Mouse (Mus musculus) hindbrain, postnatal 0 days (tissue): Measurements from ENCODE around the gene Phyhd1. TPM values are rescaled to one million over a fixed set of nuclear protein-coding genes. Genes with fewer than 3 reads are reported as not detected.

Source experiments
- ATAC-seq: fragments of 200-750 bp; cut with Nextera tagmentation; 2 replicates; pipeline ENCODE4 v1.8.0; 2017; ENCODE audit warnings: mild to moderate bottlenecking, moderate TSS enrichment, moderate library complexity
- DNase-seq: peaks from one replicate; pipeline ENCODE4 v3.0.0-alpha.2; 2015; ENCODE audit warnings: low spot score
- H3K27ac ChIP-seq: fragments of 300-500 bp; sonication (generic); 2 replicates; pipeline ENCODE4 v1.5.1; 2014; ENCODE audit warnings: mild to moderate bottlenecking
- H3K27me3 ChIP-seq: fragments of 300-500 bp; sonication (generic); 2 replicates; pipeline ENCODE4 v1.6.1; 2014; ENCODE audit warnings: low read length, mixed read lengths; ENCODE audit not compliant: insufficient read depth
- H3K36me3 ChIP-seq: fragments of 300-500 bp; sonication (generic); 2 replicates; pipeline ENCODE4 v1.6.1; 2014; ENCODE audit warnings: low read length, mixed read lengths; ENCODE audit not compliant: insufficient read depth
- H3K4me1 ChIP-seq: fragments of 300-500 bp; sonication (generic); 2 replicates; pipeline ENCODE4 v1.6.1; 2014; ENCODE audit warnings: antibody characterized with exemption, low read length, mixed read lengths; ENCODE audit not compliant: insufficient read depth
- H3K4me2 ChIP-seq: fragments of 300-500 bp; sonication (generic); 2 replicates; pipeline ENCODE4 v1.6.1; 2014; ENCODE audit warnings: low read depth, mild to moderate bottlenecking, low read length, moderate library complexity, mixed read lengths
- H3K4me3 ChIP-seq: fragments of 300-500 bp; sonication (generic); 2 replicates; pipeline ENCODE4 v1.5.1; 2014; ENCODE audit warnings: low read length
- H3K9ac ChIP-seq: fragments of 300-500 bp; sonication (generic); replicated peaks from 2 replicates; pipeline ENCODE4 v1.6.1; 2014; ENCODE audit warnings: mild to moderate bottlenecking, low read length, moderate library complexity, mixed read lengths
- H3K9me3 ChIP-seq: fragments of 300-500 bp; sonication (generic); 2 replicates; pipeline ENCODE4 v1.6.1; 2016; ENCODE audit warnings: low read length, mixed read lengths
- CTCF ChIP-seq: IDR thresholded peaks from 2 replicates; pipeline ENCODE4 v1.5.1; 2016; ENCODE audit warnings: antibody characterized with exemption, control low read depth, low read depth
- WGBS: fragments of 180-500 bp; shearing (Covaris S2); extraction: QIAGEN DNeasy Blood & Tissue Kit; methylation state at CpG from one replicate; pipeline ENCODE4 v1.1.7; 2014; 5-methylcytosine and 5-hydroxymethylcytosine counted together
- polyA plus RNA-seq: library from polyadenylated mRNA; unstranded; fragments of >200 nt; fragmentation: Nextera tagmentation; extraction: Ambion mirVana; gene quantifications from 2 replicates; pipeline ENCODE4 v1.2.1, GENCODE M21; 2015
- total RNA-seq: library from RNA; depleted of rRNA; stranded (reverse); fragments of >200 nt; gene quantifications from 2 replicates; pipeline ENCODE4 v1.2.3, GENCODE M21; 2014; rRNA removed

Gene Phyhd1
- total RNA-seq (5.6 and 8.9 TPM in 2 replicates), polyA plus RNA-seq (6.2 and 7.4 TPM in 2 replicates)

DNA sequence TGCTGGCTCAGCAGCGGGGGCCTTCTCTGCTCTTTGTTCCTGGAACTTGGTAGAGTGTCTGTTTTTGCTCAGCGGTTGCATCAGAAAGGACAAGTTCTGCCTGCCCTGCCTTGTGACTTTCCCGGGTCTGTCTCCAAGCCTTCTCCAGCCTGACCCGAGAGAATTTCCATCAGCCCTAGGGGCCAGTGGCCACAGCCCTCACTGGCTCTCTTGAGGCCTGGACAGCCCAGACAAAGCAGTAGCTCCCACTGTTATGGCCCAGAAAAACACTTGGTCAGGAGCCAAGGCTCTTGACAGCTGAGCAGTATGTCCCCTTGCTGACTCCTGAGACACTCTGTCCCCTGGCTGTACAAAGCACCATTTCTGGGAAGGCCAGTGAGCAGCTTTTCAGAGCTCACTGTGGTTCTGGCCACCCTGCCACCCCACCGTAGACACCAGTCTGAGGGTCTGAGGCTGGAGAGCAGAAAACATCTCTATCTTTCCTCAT lies at the start of gene Phyhd1:
Gene Phyhd1 (plus strand): TSS at position 437 of the 487 bp plus-strand sequence.
- Histone ChIP-seq H3K27me3 (no peaks in the 10 kb centered on the region), H3K9ac (peak within 1 kb of the TSS; percentile 37; the same call in 1 of the 2 replicates), H3K4me3 (no peak within 1 kb of the TSS), H3K36me3 (peaks cover 21% of the 10 kb centered on the region; the same call in 1 of the 2 replicates), H3K4me2 (no peak within 1 kb of the TSS), H3K4me1 (peaks cover 26% of the 10 kb centered on the region), H3K9me3 (no peaks in the 10 kb centered on the region), H3K27ac (peak within 1 kb of the TSS; percentile 86)
- 0 out of 2 replicates have a peak, but pooled peaks have one; percentile 13 for TF ChIP-seq CTCF
- ATAC-seq: peak; percentile 76
- 21% methylated on average over 5 of the region's 5 CpGs for WGBS
- DNase-seq: peak; percentile 87

DNA sequence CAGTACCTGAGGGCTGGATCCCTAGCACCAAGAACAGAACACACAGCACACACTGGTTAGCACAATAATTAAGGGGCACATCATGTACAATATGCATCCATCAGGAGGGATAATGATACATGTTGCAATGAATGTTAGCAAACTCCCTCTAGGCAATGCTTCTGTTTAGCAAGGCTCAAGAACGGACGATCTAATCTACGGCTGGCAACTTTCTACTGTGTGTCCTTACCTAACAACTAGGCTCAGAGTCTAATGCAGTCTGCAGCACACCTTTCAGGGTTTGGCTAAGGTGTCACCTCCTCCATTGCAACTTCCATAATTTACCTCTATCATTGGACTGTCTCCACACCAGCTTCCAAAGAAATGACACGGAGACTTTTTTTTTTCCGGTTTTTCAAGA lies 49.7 kb upstream of the Phyhd1 start:
- TF ChIP-seq CTCF: no peak
- Histone ChIP-seq H3K36me3 (no peaks in the 10 kb centered on the region), H3K27me3 (no peaks in the 10 kb centered on the region), H3K9ac (no peak overlapping the region), H3K9me3 (no peaks in the 10 kb centered on the region), H3K27ac (no peak overlapping the region), H3K4me1 (no peaks in the 10 kb centered on the region), H3K4me2 (no peak overlapping the region), H3K4me3 (no peak overlapping the region)
- WGBS: 94% methylated on average over 5 of the region's 5 CpGs
- DNase-seq (no peak), ATAC-seq (no peak)

DNA sequence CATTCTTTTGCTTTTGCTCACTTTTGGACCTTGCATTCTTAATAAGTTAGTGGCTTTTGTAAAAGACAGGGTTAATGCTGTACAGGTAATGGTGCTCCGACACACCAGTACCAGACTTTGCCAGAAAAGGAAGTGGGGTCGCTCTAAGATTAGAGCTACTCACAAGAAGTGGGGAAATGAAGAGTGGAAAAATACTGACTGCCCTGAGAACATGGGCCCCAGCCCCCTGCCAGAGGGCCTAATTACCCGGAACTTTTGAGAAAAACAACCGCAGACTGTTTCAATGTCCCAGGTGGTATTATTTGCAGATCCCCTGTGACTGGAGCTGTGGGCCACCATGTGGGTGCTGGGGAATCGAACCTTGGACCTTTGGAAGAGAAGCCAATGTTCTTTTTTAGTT lies 30.4 kb upstream of the Phyhd1 start:
- Histone ChIP-seq H3K9ac (no peak overlapping the region), H3K36me3 (peaks cover 6% of the 10 kb centered on the region), H3K4me2 (no peak overlapping the region), H3K27ac (no peak overlapping the region), H3K27me3 (no peaks in the 10 kb centered on the region), H3K4me3 (no peak overlapping the region), H3K9me3 (no peaks in the 10 kb centered on the region), H3K4me1 (peaks cover 13% of the 10 kb centered on the region)
- ATAC-seq: no peak
- TF ChIP-seq CTCF: no peak
- DNase-seq: no peak
- 84% methylated on average over 5 of the region's 5 CpGs for WGBS

DNA sequence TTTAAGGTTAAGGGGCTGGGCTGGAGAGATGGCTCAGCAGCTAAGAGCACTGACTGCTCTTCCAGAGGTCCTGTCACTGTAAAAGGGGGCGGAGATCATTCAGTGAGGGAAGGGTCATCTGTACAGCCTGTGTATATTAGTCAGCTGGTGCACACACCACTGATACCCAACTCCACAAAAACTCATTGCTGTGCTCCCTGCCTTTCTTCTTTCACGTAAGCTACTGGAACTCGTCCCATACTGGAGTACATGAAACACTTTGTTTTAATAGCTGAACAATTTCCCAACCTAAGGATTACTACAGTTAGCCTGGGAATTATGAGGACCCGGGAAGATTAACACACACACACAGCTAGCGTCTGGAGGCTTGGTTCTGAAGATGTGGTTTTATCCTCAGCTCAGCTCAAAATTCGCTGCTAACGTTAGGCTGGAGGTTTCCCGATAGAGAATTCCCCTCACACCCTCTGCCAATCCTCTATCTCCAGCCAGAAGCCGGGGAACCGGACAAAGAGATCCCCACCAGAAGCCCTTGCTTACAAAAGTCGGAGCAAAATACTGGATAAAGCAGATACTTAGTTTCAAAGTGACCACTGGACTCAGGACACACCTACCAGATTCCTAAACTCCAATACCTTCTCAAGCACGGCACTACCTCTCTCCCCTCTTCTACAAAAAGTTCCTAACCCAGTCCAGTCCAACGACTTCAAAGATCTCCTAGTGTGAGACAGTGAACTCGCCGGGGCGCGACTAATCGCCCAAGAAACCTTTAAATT lies 29.4 kb upstream of the Phyhd1 start:
- H3K27ac ChIP-seq: peak overlapping the region; percentile 93
- H3K4me2 ChIP-seq: peak overlapping the region; percentile 69
- peaks cover 13% of the 10 kb centered on the region for H3K4me1 ChIP-seq
- peaks cover 13% of the 10 kb centered on the region for H3K36me3 ChIP-seq
- peak overlapping the region; percentile 95 for H3K9ac ChIP-seq
- H3K27me3 ChIP-seq: no peaks in the 10 kb centered on the region
- H3K9me3 ChIP-seq: no peaks in the 10 kb centered on the region
- TF ChIP-seq CTCF: no peak
- H3K4me3 ChIP-seq: peak overlapping the region; percentile 91
- ATAC-seq (no peak), DNase-seq (peak; percentile 13)
- WGBS: 3% methylated on average over 18 of the region's 18 CpGs

DNA sequence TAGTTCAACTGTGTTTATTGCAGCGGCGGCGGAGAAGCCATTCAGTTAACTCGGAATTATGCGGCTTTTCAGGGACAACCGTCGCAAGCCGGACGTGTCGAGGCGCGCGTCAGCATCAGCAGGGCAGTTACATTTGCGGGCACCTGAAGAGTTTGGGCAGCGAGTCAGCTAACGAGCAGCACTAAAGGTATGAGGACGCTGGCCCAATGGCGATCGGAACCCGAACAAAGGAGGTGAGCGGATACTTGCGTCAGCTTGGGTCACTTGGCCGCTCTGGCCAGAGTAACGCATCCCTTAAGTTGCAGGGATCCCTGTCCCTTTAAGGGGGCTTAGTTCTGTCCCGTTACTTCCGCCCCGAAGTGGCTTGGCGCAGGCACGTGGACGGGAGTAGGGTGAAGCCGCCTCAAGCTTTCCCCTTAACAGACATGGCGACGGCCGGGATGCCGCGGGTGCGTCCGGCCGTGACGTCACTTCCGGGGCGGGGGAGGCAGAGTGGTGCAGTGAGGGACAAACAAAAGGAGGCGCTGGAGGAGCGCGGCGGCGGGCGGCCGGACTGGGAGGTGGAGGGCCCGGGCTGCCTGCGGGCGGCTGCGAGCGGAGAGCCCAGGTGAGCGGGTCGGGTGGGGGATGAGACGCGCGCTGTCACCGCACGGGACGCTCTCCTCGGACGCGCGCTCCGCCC lies 28.7 kb upstream of the Phyhd1 start, which contains the start of gene Lrrc8a:
Gene Lrrc8a (plus strand): TSS at position 517 of the 682 bp plus-strand sequence.
- DNase-seq (peak; percentile 99), ATAC-seq (peak; percentile 97)
- no peaks in the 10 kb centered on the region for H3K9me3 ChIP-seq
- H3K9ac ChIP-seq: peak within 1 kb of the TSS; percentile 95
- H3K27me3 ChIP-seq: no peaks in the 10 kb centered on the region
- peak within 1 kb of the TSS; percentile 93 for H3K27ac ChIP-seq
- H3K4me3 ChIP-seq: peak within 1 kb of the TSS; percentile 91
- WGBS: 0% methylated on average over 61 of the region's 67 CpGs
- peak within 1 kb of the TSS; percentile 76 for H3K4me2 ChIP-seq
- TF ChIP-seq CTCF: peak; percentile 49
- peaks cover 13% of the 10 kb centered on the region for H3K36me3 ChIP-seq
- H3K4me1 ChIP-seq: peaks cover 13% of the 10 kb centered on the region

DNA sequence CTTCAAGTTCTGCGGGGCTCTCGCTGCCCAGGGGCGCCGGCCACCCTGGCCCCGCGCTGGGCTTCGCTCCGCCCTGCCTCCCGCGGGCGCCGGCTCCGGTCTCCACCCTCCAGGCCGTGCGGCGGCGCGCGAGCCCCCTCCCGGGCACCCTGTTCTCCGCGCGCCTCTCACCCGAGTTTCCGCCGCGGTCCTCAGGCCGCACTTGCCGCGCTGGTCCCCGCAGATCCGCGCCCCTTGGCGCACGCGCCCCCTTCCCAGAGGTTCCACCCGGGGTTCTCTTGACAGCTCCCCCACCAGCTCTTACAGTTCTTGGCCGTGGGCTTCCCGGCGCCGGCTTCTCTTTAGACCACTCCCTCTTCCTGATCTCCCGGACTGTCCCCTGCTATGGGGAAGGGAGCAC lies 28.1 kb upstream of the Phyhd1 start:
- H3K27ac ChIP-seq: peak overlapping the region; percentile 93
- peaks cover 13% of the 10 kb centered on the region for H3K4me1 ChIP-seq
- H3K4me2 ChIP-seq: peak overlapping the region; percentile 76
- H3K9me3 ChIP-seq: no peaks in the 10 kb centered on the region
- H3K27me3 ChIP-seq: no peaks in the 10 kb centered on the region
- ATAC-seq (peak; percentile 89), DNase-seq (peak; percentile 73)
- peak overlapping the region; percentile 91 for H3K4me3 ChIP-seq
- WGBS: under 1% methylated on average over 38 of the region's 42 CpGs
- peaks cover 14% of the 10 kb centered on the region for H3K36me3 ChIP-seq
- H3K9ac ChIP-seq: peak overlapping the region; percentile 95
- TF ChIP-seq CTCF: no peak
